Mouse (Mus musculus) brown adipose tissue, adult 24 weeks (tissue): ENCODE measurements around the gene Atxn7l1. TPM values are rescaled to one million over a fixed set of nuclear protein-coding genes. Genes with fewer than 3 reads are reported as not detected.

Experiments
- H3K27ac ChIP-seq: fragments of 200-500 bp; replicated peaks from 2 replicates; pipeline ENCODE4 v1.5.1; 2012; ENCODE audit warnings: low read depth, mild to moderate bottlenecking, low read length
- H3K4me1 ChIP-seq: fragments of 200-500 bp; 2 replicates; pipeline ENCODE4 v1.6.1; 2012; ENCODE audit warnings: low read length, mixed read lengths; ENCODE audit not compliant: control insufficient read depth, insufficient read depth, insufficient read length
- H3K4me3 ChIP-seq: fragments of 200-500 bp; 2 replicates; pipeline ENCODE4 v1.5.1; 2012; ENCODE audit warnings: low read depth, mild to moderate bottlenecking, low read length, moderate library complexity; ENCODE audit not compliant: insufficient read depth
- polyA plus RNA-seq: library from polyadenylated mRNA; stranded (reverse); fragments of >200 nt; gene quantifications from 2 replicates; pipeline ENCODE4 v1.2.4, GENCODE M21; 2012; ENCODE audit not compliant: missing spikeins, insufficient read depth, insufficient read length

The Atxn7l1 gene
- polyA plus RNA-seq, 1 experiment: 22.9 TPM

DNA sequence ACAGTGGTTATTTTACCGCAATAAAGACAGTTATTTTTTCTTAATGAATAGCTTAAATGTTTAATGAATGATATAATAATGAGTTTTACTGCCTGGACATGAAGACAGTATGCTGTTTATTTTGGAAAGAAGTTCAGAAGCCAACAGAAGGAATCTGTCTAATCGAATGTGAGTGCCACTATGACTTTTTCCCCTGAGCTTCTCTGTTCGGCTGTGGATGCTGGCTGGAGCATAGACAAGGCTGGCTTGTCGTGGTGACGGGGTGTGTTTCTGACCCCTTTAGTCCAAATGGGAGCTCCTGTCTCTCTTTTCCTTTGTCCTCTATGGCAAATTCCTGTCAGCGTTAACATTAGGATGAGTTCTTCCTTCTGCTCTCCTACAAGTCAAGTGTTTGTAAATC, 37.6 kb downstream of the Atxn7l1 start:
- H3K4me3 ChIP-seq: no peak overlapping the region
- H3K27ac ChIP-seq: no peak overlapping the region
- peaks cover 4% of the 10 kb centered on the region for H3K4me1 ChIP-seq

DNA sequence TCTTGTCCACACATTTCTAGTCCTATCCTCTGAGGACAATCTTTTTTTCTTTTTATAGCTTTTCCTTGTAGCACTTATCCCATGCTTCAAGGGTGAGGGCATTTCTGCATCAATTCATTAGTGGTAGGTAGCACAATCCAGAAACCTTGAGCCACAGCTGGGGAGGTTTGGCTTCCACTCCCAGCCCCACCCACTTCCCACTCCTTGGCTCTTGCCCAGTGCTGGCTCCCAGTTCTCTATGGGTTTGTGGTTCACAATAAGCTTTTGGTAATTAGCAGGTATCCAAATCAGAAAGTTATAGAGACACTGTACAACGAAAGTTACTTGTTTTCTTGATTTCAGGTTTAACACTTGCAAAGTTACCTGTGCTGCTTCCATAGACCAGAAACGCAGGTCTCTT, 38.8 kb downstream of the Atxn7l1 start:
- no peak overlapping the region for H3K4me3 ChIP-seq
- H3K4me1 ChIP-seq: peaks cover 3% of the 10 kb centered on the region
- no peak overlapping the region for H3K27ac ChIP-seq

DNA sequence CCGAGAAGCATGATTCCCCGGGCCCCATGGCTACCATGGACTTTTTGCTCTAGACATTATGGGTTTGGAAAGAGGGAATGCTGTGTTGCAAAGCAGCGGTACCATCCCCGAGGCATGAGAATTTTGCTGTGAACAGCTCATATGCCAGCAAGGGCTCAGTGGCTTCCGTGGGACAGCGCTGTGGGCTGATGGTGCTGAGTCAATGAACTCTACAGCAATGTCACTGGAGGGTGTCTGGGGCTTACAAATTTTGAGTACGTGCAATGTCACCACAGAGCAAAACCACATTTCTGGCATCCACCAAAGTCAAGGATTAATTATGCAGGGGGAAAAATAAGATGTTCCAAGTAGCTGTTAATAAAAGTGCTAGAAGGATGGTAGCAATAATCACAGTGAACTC, 42.6 kb downstream of the Atxn7l1 start:
- H3K27ac ChIP-seq: no peak overlapping the region
- H3K4me3 ChIP-seq: no peak overlapping the region
- peaks cover 9% of the 10 kb centered on the region for H3K4me1 ChIP-seq

GRCm38 (mm10) chr12:33190633-33191032, 43.1 kb downstream of the Atxn7l1 start:
- Histone ChIP-seq H3K27ac (no peak overlapping the region), H3K4me1 (peaks cover 9% of the 10 kb centered on the region), H3K4me3 (no peak overlapping the region)

- Histone ChIP-seq H3K4me3 (no peak overlapping the region), H3K4me1 (peaks cover 12% of the 10 kb centered on the region), H3K27ac (0 out of 2 replicates have a peak overlapping the region, but pooled peaks have one; percentile 4)
Observed at GRCm38 (mm10) chr12:33193408-33193901, 46.0 kb downstream of the Atxn7l1 start.

DNA sequence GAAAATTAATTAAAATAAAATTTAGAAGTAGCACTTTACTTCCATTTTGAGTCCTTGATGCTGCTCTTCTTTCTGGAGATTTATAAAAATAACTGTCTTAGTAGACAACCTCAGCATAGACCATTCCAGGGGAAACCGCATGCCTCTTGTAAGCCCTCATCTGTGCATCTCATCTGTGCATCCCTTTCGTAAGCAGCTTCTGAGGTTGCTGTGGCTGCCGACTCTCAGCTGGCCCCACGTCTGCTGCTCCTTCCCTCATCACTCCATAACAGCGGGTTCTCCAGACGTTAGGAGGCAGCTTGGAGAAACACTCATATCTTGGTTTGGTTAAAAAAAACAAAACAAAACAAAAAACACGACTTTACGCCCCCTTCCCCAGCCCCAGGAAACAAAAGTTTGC, 47.7 kb downstream of the Atxn7l1 start:
- no peak overlapping the region for H3K27ac ChIP-seq
- peaks cover 9% of the 10 kb centered on the region for H3K4me1 ChIP-seq
- no peak overlapping the region for H3K4me3 ChIP-seq

GRCm38 (mm10) chr12:33197287-33197686, 49.8 kb downstream of the Atxn7l1 start:
- Histone ChIP-seq H3K27ac (no peak overlapping the region), H3K4me3 (no peak overlapping the region), H3K4me1 (peaks cover 9% of the 10 kb centered on the region)

GRCm38 (mm10) chr12:33197746-33198145, 50.3 kb downstream of the Atxn7l1 start:
- H3K27ac ChIP-seq: no peak overlapping the region

GRCm38 (mm10) chr12:33201068-33201467, 53.6 kb downstream of the Atxn7l1 start:
- no peak overlapping the region for H3K4me3 ChIP-seq
- peaks cover 2% of the 10 kb centered on the region for H3K4me1 ChIP-seq
- H3K27ac ChIP-seq: no peak overlapping the region

More at GRCm38 (mm10) chr12:33197746-33198145, 50.3 kb downstream of the Atxn7l1 start:
- Histone ChIP-seq H3K4me1 (peaks cover 9% of the 10 kb centered on the region), H3K4me3 (no peak overlapping the region)

DNA sequence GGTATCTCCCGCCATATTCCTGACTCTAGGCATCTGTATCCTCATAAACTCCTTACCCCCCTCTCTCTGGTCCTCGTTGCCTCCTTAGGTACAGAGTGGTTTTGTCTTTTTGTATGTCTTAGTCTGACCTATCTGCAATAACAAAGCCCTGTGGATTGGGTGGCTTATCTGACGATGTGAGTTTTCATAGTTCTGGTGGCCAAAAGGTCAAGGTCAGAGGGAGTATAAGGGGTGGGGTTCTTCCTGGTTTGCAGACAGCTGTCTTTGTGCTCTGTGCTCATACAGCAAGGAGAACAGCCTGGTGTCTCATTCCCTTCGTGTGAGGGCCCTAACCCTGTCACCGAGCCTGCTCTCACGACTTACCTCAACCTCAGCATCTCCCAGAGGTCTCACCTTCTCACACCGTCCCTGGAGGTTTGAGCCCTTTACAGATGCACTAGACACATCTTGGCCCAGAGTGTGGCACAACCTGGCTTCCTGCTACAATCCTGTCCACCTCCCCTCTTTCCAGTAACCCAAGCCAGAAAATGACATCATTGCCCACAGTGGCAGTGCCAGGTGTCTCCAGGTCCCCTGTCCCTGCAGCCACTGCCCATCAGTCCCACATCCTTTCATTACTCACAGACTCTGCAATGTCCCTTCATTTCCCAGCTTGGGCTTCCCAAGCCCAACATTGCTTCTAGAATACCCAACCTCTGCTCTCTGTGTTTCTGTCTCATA, 54.2 kb downstream of the Atxn7l1 start:
- peaks cover 2% of the 10 kb centered on the region for H3K4me1 ChIP-seq
- no peak overlapping the region for H3K4me3 ChIP-seq
- H3K27ac ChIP-seq: no peak overlapping the region

DNA sequence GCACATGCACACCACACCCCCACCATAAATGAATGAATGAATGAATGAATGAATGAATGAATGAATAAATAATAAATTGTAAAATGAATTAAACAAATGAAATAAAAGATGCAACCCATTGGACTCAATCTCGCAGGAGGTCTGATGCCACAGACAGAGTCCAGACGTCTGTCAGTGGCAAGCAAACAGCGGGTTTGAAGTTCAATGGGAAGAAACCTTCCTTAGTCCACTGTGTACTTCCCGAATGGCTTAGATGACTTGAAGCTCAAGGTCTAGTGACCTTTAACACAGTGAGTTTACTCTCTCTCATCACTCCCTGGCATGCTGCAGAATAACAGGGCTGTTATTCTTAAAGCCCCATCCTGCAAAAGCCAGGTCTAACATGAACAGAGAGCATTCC, 57.8 kb downstream of the Atxn7l1 start:
- Histone ChIP-seq H3K27ac (no peak overlapping the region), H3K4me3 (no peak overlapping the region), H3K4me1 (no peaks in the 10 kb centered on the region; the same call in 1 of the 2 replicates)

- H3K4me1 ChIP-seq: no peaks in the 10 kb centered on the region; the same call in 1 of the 2 replicates
- no peak overlapping the region for H3K4me3 ChIP-seq
- H3K27ac ChIP-seq: no peak overlapping the region
Observed at GRCm38 (mm10) chr12:33206300-33206699, 58.8 kb downstream of the Atxn7l1 start.

DNA sequence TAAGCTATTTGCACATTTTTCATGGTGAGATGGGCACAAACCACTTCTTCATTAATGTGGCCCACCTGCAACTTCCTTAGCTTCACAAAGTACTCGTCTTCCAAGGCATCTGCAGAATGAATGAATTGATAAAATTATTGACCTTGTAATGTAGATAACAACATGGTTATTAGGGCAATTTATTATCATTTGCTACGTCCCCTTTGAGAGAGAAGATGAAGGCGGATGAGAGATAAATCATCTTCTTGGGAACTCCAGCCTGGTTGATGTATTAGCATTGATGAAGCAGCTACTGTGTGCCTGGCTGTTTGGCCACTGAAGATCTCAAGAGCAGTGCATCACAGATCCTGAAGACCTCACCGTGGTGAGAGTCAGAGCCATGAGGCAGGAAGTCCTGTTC, 63.4 kb downstream of the Atxn7l1 start:
- no peak overlapping the region for H3K4me3 ChIP-seq
- H3K27ac ChIP-seq: no peak overlapping the region
- H3K4me1 ChIP-seq: no peaks in the 10 kb centered on the region

- no peak overlapping the region for H3K27ac ChIP-seq
- H3K4me3 ChIP-seq: no peak overlapping the region
- H3K4me1 ChIP-seq: no peaks in the 10 kb centered on the region
Observed at GRCm38 (mm10) chr12:33218215-33218859, 70.8 kb downstream of the Atxn7l1 start.

DNA sequence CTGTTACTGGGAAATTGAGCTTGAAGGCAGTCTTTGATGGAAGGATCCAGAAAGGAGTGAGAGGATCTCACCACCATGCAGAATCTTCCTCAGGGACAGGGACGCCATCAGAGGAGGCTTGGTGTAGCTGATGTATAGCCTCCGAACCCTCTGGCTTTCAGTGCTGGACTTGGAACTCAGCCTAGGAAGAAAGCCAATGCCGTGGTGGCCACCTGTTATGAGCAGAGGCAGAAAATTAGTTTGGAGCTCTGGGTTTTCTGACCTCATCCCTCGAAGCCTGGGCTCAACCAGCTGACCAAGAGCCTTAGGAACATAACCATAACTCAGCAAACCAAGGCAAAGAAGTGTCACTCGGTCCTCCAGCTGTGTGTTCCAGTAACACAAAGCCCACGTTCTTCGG, 71.9 kb downstream of the Atxn7l1 start:
- Histone ChIP-seq H3K4me1 (no peaks in the 10 kb centered on the region), H3K27ac (no peak overlapping the region), H3K4me3 (no peak overlapping the region)

GRCm38 (mm10) chr12:33220081-33220480, 72.6 kb downstream of the Atxn7l1 start:
- no peak overlapping the region for H3K4me3 ChIP-seq
- H3K4me1 ChIP-seq: no peaks in the 10 kb centered on the region
- no peak overlapping the region for H3K27ac ChIP-seq
